Mouse (Mus musculus): ENCODE results near the gene Mb.
"Not testable (repeated sequence)": the region's sequence is repeated elsewhere in the genome, so short reads cannot be mapped to it uniquely, and the experiment has no call there.

Gene Mb

GRCm38 (mm10) chr15:77065259-77065852 is 14.9 kb upstream of the Mb start:
- DNase-seq (ENCODE audit: low spot score), result no peak

GRCm38 (mm10) chr15:77062746-77063145 is 12.3 kb upstream of the Mb start:
- DNase-seq (ENCODE audit: low spot score), result no peak

- DNase-seq (ENCODE audit: low spot score), result not testable (repeated sequence)
Measured at GRCm38 (mm10) chr15:77059416-77059815, 8.9 kb upstream of the Mb start.

GRCm38 (mm10) chr15:77058566-77058965 is 8.1 kb upstream of the Mb start:
- DNase-seq (ENCODE audit: low spot score), result no peak

- no peak for DNase-seq (ENCODE audit: low spot score)
Measured at GRCm38 (mm10) chr15:77056791-77057051, 6.3 kb upstream of the Mb start.

GRCm38 (mm10) chr15:77056001-77056790 is 5.7 kb upstream of the Mb start:
- DNase-seq (ENCODE audit: low spot score), result no peak

- no peak for DNase-seq (ENCODE audit: low spot score)
Measured at GRCm38 (mm10) chr15:77054611-77055175, 4.2 kb upstream of the Mb start.

- peak; percentile 39 for DNase-seq (ENCODE audit: low spot score)
Measured at GRCm38 (mm10) chr15:77053021-77053420, 2.6 kb upstream of the Mb start.

GRCm38 (mm10) chr15:77052176-77052575 is 1.7 kb upstream of the Mb start:
- DNase-seq (ENCODE audit: low spot score), result no peak

GRCm38 (mm10) chr15:77045609-77046008 is 4.9 kb downstream of the Mb start:
- DNase-seq (ENCODE audit: low spot score), result no peak

- no peak for DNase-seq (ENCODE audit: low spot score)
Measured at GRCm38 (mm10) chr15:77044597-77045320, 5.7 kb downstream of the Mb start, which contains the start of gene Apol6. Apol6 (plus strand) TSS chr15:77044729.

- DNase-seq (ENCODE audit: low spot score), result no peak
Measured at GRCm38 (mm10) chr15:77040784-77041183, 9.7 kb downstream of the Mb start.

- DNase-seq (ENCODE audit: low spot score), result no peak
Measured at GRCm38 (mm10) chr15:77039211-77039700, 11.2 kb downstream of the Mb start.

GRCm38 (mm10) chr15:77037278-77038161 is 12.9 kb downstream of the Mb start:
- DNase-seq (ENCODE audit: low spot score), result no peak

GRCm38 (mm10) chr15:77036989-77037277 is 13.5 kb downstream of the Mb start:
- DNase-seq (ENCODE audit: low spot score), result no peak

- DNase-seq (ENCODE audit: low spot score), result no peak
Measured at GRCm38 (mm10) chr15:77036320-77036988, 14.0 kb downstream of the Mb start.

GRCm38 (mm10) chr15:77035643-77036042 is 14.8 kb downstream of the Mb start:
- peak; percentile 5 for DNase-seq (ENCODE audit: low spot score)

- no peak for DNase-seq (ENCODE audit: low spot score)
Measured at GRCm38 (mm10) chr15:77034526-77034925, 15.9 kb downstream of the Mb start.

GRCm38 (mm10) chr15:77031271-77031670 is 19.2 kb downstream of the Mb start:
- no peak for DNase-seq (ENCODE audit: low spot score)

GRCm38 (mm10) chr15:77029331-77029991 is 21.0 kb downstream of the Mb start:
- DNase-seq (ENCODE audit: low spot score), result peak; percentile 17

GRCm38 (mm10) chr15:77027675-77028074 is 22.8 kb downstream of the Mb start:
- no peak for DNase-seq (ENCODE audit: low spot score)
